Mouse (Mus musculus): ENCODE data around the gene Olfr286. TPM values are rescaled to one million over a fixed set of nuclear protein-coding genes. Genes with fewer than 3 reads are reported as not detected.

Olfr286 gene
- not detected in 2 replicates for polyA plus RNA-seq (2015; fragmentation: Nextera tagmentation; extraction: Ambion mirVana)

GRCm38 (mm10) chr15:98234350-98234749, at the start of gene Olfr286:
TSS of gene Olfr286 (minus strand) at chr15:98234450.
- Histone ChIP-seq H3K9ac (ENCODE audit: low read length) (no peak within 1 kb of the TSS), H3K36me3 (ENCODE audit: control insufficient read depth, insufficient read depth) (no peaks in the 10 kb centered on the region), H3K4me1 (ENCODE audit: control insufficient read depth, insufficient read depth, low read length) (no peaks in the 10 kb centered on the region), H3K27me3 (ENCODE audit: control insufficient read depth, insufficient read depth, low read length) (no peaks in the 10 kb centered on the region), H3K4me2 (ENCODE audit: low read depth, low read length) (no peak within 1 kb of the TSS), H3K4me3 (ENCODE audit: low read length) (no peak within 1 kb of the TSS), H3K9me3 (replicated peaks; ENCODE audit: control insufficient read depth, low read length) (no peaks in the 10 kb centered on the region), H3K27ac (ENCODE audit: low read length) (no peak within 1 kb of the TSS)
- ATAC-seq (replicated peaks; ENCODE audit: extremely low read depth, insufficient read depth, low FRiP score) = no peak
- WGBS = 82% methylated on average over 4 of the region's 4 CpGs

GRCm38 (mm10) chr15:98257776-98258175, 23.5 kb upstream of the Olfr286 start:
- no peak overlapping the region for H3K27ac ChIP-seq (ENCODE audit: low read length)
- H3K9ac ChIP-seq (ENCODE audit: low read length) = no peak overlapping the region
- no peaks in the 10 kb centered on the region for H3K4me1 ChIP-seq (ENCODE audit: control insufficient read depth, insufficient read depth, low read length)
- no peaks in the 10 kb centered on the region for H3K27me3 ChIP-seq (ENCODE audit: control insufficient read depth, insufficient read depth, low read length)
- no peak for ATAC-seq (replicated peaks; ENCODE audit: extremely low read depth, insufficient read depth, low FRiP score)
- 88% methylated on average over 7 of the region's 7 CpGs for WGBS
- H3K9me3 ChIP-seq (replicated peaks; ENCODE audit: control insufficient read depth, low read length) = peaks cover 3% of the 10 kb centered on the region; the same call in 1 of the 2 replicates
- no peak overlapping the region for H3K4me2 ChIP-seq (ENCODE audit: low read depth, low read length)
- H3K36me3 ChIP-seq (ENCODE audit: control insufficient read depth, insufficient read depth) = no peaks in the 10 kb centered on the region
- no peak overlapping the region for H3K4me3 ChIP-seq (ENCODE audit: low read length)

GRCm38 (mm10) chr15:98257193-98257592, 22.9 kb upstream of the Olfr286 start, which contains the start of gene H1fnt:
TSS of gene H1fnt (minus strand) at chr15:98257293.
- H3K4me3 ChIP-seq (ENCODE audit: low read length) = no peak within 1 kb of the TSS
- WGBS = 79% methylated on average over 8 of the region's 8 CpGs
- no peak for ATAC-seq (replicated peaks; ENCODE audit: extremely low read depth, insufficient read depth, low FRiP score)

GRCm38 (mm10) chr15:98256271-98256670, 22.0 kb upstream of the Olfr286 start:
- no peak overlapping the region for H3K9ac ChIP-seq (ENCODE audit: low read length)
- no peaks in the 10 kb centered on the region for H3K36me3 ChIP-seq (ENCODE audit: control insufficient read depth, insufficient read depth)
- no peak overlapping the region for H3K4me2 ChIP-seq (ENCODE audit: low read depth, low read length)
- no peak overlapping the region for H3K4me3 ChIP-seq (ENCODE audit: low read length)
- no peaks in the 10 kb centered on the region for H3K9me3 ChIP-seq (replicated peaks; ENCODE audit: control insufficient read depth, low read length)
- H3K27me3 ChIP-seq (ENCODE audit: control insufficient read depth, insufficient read depth, low read length) = no peaks in the 10 kb centered on the region
- no peak overlapping the region for H3K27ac ChIP-seq (ENCODE audit: low read length)
- H3K4me1 ChIP-seq (ENCODE audit: control insufficient read depth, insufficient read depth, low read length) = no peaks in the 10 kb centered on the region
- WGBS = 88% methylated on average over 13 of the region's 13 CpGs
- ATAC-seq (replicated peaks; ENCODE audit: extremely low read depth, insufficient read depth, low FRiP score) = no peak

More at GRCm38 (mm10) chr15:98257193-98257592, 22.9 kb upstream of the Olfr286 start, which contains the start of gene H1fnt:
- peaks cover 3% of the 10 kb centered on the region; the same call in 1 of the 2 replicates for H3K9me3 ChIP-seq (replicated peaks; ENCODE audit: control insufficient read depth, low read length)
- no peak within 1 kb of the TSS for H3K9ac ChIP-seq (ENCODE audit: low read length)
- H3K4me1 ChIP-seq (ENCODE audit: control insufficient read depth, insufficient read depth, low read length) = no peaks in the 10 kb centered on the region
- no peak within 1 kb of the TSS for H3K4me2 ChIP-seq (ENCODE audit: low read depth, low read length)
- H3K27me3 ChIP-seq (ENCODE audit: control insufficient read depth, insufficient read depth, low read length) = no peaks in the 10 kb centered on the region
- no peaks in the 10 kb centered on the region for H3K36me3 ChIP-seq (ENCODE audit: control insufficient read depth, insufficient read depth)
- H3K27ac ChIP-seq (ENCODE audit: low read length) = no peak within 1 kb of the TSS

- no peaks in the 10 kb centered on the region for H3K36me3 ChIP-seq (ENCODE audit: control insufficient read depth, insufficient read depth)
- WGBS = 86% methylated on average over 4 of the region's 4 CpGs
- H3K9ac ChIP-seq (ENCODE audit: low read length) = no peak overlapping the region
- no peak for ATAC-seq (replicated peaks; ENCODE audit: extremely low read depth, insufficient read depth, low FRiP score)
- no peaks in the 10 kb centered on the region for H3K27me3 ChIP-seq (ENCODE audit: control insufficient read depth, insufficient read depth, low read length)
- H3K4me2 ChIP-seq (ENCODE audit: low read depth, low read length) = no peak overlapping the region
- no peaks in the 10 kb centered on the region for H3K9me3 ChIP-seq (replicated peaks; ENCODE audit: control insufficient read depth, low read length)
- no peak overlapping the region for H3K4me3 ChIP-seq (ENCODE audit: low read length)
- no peaks in the 10 kb centered on the region for H3K4me1 ChIP-seq (ENCODE audit: control insufficient read depth, insufficient read depth, low read length)
- no peak overlapping the region for H3K27ac ChIP-seq (ENCODE audit: low read length)
These were observed 1.2 kb upstream of the Olfr286 start for GRCm38 (mm10) chr15:98235442-98235841.

GRCm38 (mm10) chr15:98226096-98226495, 8.2 kb downstream of the Olfr286 start:
- no peak for ATAC-seq (replicated peaks; ENCODE audit: extremely low read depth, insufficient read depth, low FRiP score)
- WGBS = 72% methylated on average over 7 of the region's 7 CpGs
- Histone ChIP-seq H3K9me3 (replicated peaks; ENCODE audit: control insufficient read depth, low read length) (no peaks in the 10 kb centered on the region), H3K27me3 (ENCODE audit: control insufficient read depth, insufficient read depth, low read length) (no peaks in the 10 kb centered on the region), H3K36me3 (ENCODE audit: control insufficient read depth, insufficient read depth) (no peaks in the 10 kb centered on the region), H3K4me2 (ENCODE audit: low read depth, low read length) (no peak overlapping the region), H3K4me3 (ENCODE audit: low read length) (no peak overlapping the region), H3K4me1 (ENCODE audit: control insufficient read depth, insufficient read depth, low read length) (no peaks in the 10 kb centered on the region), H3K9ac (ENCODE audit: low read length) (no peak overlapping the region), H3K27ac (ENCODE audit: low read length) (no peak overlapping the region)

GRCm38 (mm10) chr15:98225610-98226009, 8.6 kb downstream of the Olfr286 start:
- no peak overlapping the region for H3K9ac ChIP-seq (ENCODE audit: low read length)

GRCm38 (mm10) chr15:98222377-98222776, 11.9 kb downstream of the Olfr286 start:
- H3K4me3 ChIP-seq (ENCODE audit: low read length) = no peak overlapping the region
- H3K4me1 ChIP-seq (ENCODE audit: control insufficient read depth, insufficient read depth, low read length) = no peaks in the 10 kb centered on the region
- H3K9ac ChIP-seq (ENCODE audit: low read length) = no peak overlapping the region
- no peaks in the 10 kb centered on the region for H3K36me3 ChIP-seq (ENCODE audit: control insufficient read depth, insufficient read depth)
- H3K27ac ChIP-seq (ENCODE audit: low read length) = no peak overlapping the region
- H3K4me2 ChIP-seq (ENCODE audit: low read depth, low read length) = no peak overlapping the region
- no peaks in the 10 kb centered on the region for H3K27me3 ChIP-seq (ENCODE audit: control insufficient read depth, insufficient read depth, low read length)
- H3K9me3 ChIP-seq (replicated peaks; ENCODE audit: control insufficient read depth, low read length) = no peaks in the 10 kb centered on the region
- no peak for ATAC-seq (replicated peaks; ENCODE audit: extremely low read depth, insufficient read depth, low FRiP score)

More at GRCm38 (mm10) chr15:98225610-98226009, 8.6 kb downstream of the Olfr286 start:
- no peak for ATAC-seq (replicated peaks; ENCODE audit: extremely low read depth, insufficient read depth, low FRiP score)
- WGBS = 40% methylated on average over 16 of the region's 16 CpGs
- H3K4me2 ChIP-seq (ENCODE audit: low read depth, low read length) = no peak overlapping the region
- H3K36me3 ChIP-seq (ENCODE audit: control insufficient read depth, insufficient read depth) = no peaks in the 10 kb centered on the region
- no peaks in the 10 kb centered on the region for H3K4me1 ChIP-seq (ENCODE audit: control insufficient read depth, insufficient read depth, low read length)
- H3K9me3 ChIP-seq (replicated peaks; ENCODE audit: control insufficient read depth, low read length) = no peaks in the 10 kb centered on the region
- H3K4me3 ChIP-seq (ENCODE audit: low read length) = no peak overlapping the region
- H3K27ac ChIP-seq (ENCODE audit: low read length) = no peak overlapping the region
- H3K27me3 ChIP-seq (ENCODE audit: control insufficient read depth, insufficient read depth, low read length) = no peaks in the 10 kb centered on the region

- no peak within 1 kb of the TSS for H3K4me2 ChIP-seq (ENCODE audit: low read depth, low read length)
- H3K27me3 ChIP-seq (ENCODE audit: control insufficient read depth, insufficient read depth, low read length) = no peaks in the 10 kb centered on the region
- WGBS = 57% methylated on average over 4 of the region's 4 CpGs
- no peaks in the 10 kb centered on the region for H3K36me3 ChIP-seq (ENCODE audit: control insufficient read depth, insufficient read depth)
- H3K9me3 ChIP-seq (replicated peaks; ENCODE audit: control insufficient read depth, low read length) = no peaks in the 10 kb centered on the region
- H3K4me3 ChIP-seq (ENCODE audit: low read length) = no peak within 1 kb of the TSS
- H3K9ac ChIP-seq (ENCODE audit: low read length) = no peak within 1 kb of the TSS
- H3K4me1 ChIP-seq (ENCODE audit: control insufficient read depth, insufficient read depth, low read length) = no peaks in the 10 kb centered on the region
- H3K27ac ChIP-seq (ENCODE audit: low read length) = no peak within 1 kb of the TSS
- ATAC-seq (replicated peaks; ENCODE audit: extremely low read depth, insufficient read depth, low FRiP score) = no peak
These were observed 13.4 kb downstream of the Olfr286 start, which contains the start of the genes Gm44579 and Olfr287 for GRCm38 (mm10) chr15:98220877-98221276. TSS of gene Gm44579 (minus strand) at chr15:98220977. TSS of gene Olfr287 (minus strand) at chr15:98221056.

Data from heart, embryonic 16.5 days (tissue).